Mouse (Mus musculus) kidney, adult 2 months (tissue): ENCODE data around the gene Nol3. TPM values are rescaled to one million over a fixed set of nuclear protein-coding genes. Genes with fewer than 3 reads are reported as not detected.

Source experiments
- DNase-seq: peaks from one replicate; pipeline ENCODE4 v3.0.0; 2021
- H3K27ac ChIP-seq: fragments of 200-500 bp; 2 replicates; pipeline ENCODE4 v1.5.1; 2012; ENCODE audit warnings: low read depth, low read length, control low read depth, inconsistent platforms; ENCODE audit not compliant: insufficient read depth
- H3K27me3 ChIP-seq: fragments of 200-500 bp; replicated peaks from 2 replicates; pipeline ENCODE4 v1.6.1; 2012; ENCODE audit warnings: mild to moderate bottlenecking, moderate library complexity, low read length, inconsistent platforms; ENCODE audit not compliant: control insufficient read depth, insufficient read depth
- H3K36me3 ChIP-seq: fragments of 200-500 bp; 2 replicates; pipeline ENCODE4 v1.6.1; 2012; ENCODE audit warnings: mild to moderate bottlenecking, moderate library complexity, low read length, inconsistent platforms; ENCODE audit not compliant: control insufficient read depth, insufficient read depth
- H3K4me1 ChIP-seq: fragments of 200-500 bp; 2 replicates; pipeline ENCODE4 v1.6.1; 2011; ENCODE audit warnings: low read length; ENCODE audit not compliant: control insufficient read depth, insufficient read depth
- H3K4me3 ChIP-seq: fragments of 200-500 bp; 2 replicates; pipeline ENCODE4 v1.5.1; 2011; ENCODE audit warnings: mild to moderate bottlenecking, low read depth, low read length, control low read depth; ENCODE audit not compliant: insufficient read depth
- CTCF ChIP-seq: fragments of 200-500 bp; conservative IDR thresholded peaks from 2 replicates; pipeline ENCODE4 v1.5.1; 2011; ENCODE audit warnings: low read depth, mild to moderate bottlenecking, control low read depth, low read length, moderate library complexity, mixed read lengths; ENCODE audit not compliant: insufficient read depth, insufficient read length
- POLR2A ChIP-seq: fragments of 200-500 bp; IDR thresholded peaks from one replicate; pipeline ENCODE4 v1.6.1; 2011; ENCODE audit warnings: low read depth, low read length, control low read depth
- WGBS: fragments of 180-500 bp; shearing (Covaris S2); methylation state at CpG from one replicate; pipeline ENCODE4 v1.1.7; 2018; 5-methylcytosine and 5-hydroxymethylcytosine counted together
- polyA plus RNA-seq: library from polyadenylated mRNA; depleted of rRNA; stranded (reverse); fragments of >200 nt; gene quantifications from 2 replicates; pipeline ENCODE4 v1.2.3, GENCODE M21; 2012

Nol3 gene
- polyA plus RNA-seq, 1 experiment = 5.6 TPM

DNA sequence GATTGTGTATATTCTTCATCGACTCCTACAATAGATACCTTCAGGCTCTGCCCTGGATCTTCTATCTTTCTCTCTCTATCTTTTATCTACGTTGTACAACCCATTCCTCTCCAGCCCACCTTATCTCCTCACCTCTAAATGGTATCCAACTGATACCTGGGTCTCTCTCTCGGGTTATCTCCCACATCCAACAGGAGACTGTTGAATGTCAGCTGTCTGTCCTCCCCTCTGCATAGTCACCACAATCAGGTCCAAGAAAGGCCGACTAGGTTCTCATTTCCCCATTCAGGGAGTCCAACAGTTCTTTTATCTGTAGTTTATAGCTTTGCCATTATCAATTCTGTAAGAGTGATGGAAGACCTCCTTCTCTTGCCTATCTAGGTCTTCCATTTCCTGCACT is 6.3 kb downstream of the Nol3 start:
- WGBS = 94% methylated on average over 4 of the region's 4 CpGs

DNA sequence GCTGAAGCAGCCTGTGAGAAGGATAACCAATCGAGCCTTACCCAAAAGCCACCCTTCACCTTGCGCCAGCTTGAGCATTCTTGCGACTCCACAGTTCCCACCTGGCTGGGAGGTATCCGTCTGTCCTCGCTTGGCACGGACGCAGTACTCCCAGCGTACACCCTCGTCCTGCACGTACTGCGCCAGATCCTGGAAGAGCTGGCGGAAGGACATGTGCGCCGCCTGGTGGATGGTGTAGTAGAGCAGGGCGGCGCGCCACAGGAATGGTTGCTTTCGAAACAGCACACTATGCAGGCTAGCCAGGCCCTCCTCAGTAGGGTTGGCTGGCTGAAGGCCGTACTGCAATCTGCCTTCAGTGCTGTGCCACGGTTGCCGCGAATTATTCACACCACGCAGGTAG is 7.1 kb downstream of the Nol3 start:
- no peaks in the 10 kb centered on the region; the same call in 1 of the 2 replicates for H3K4me1 ChIP-seq
- H3K4me3 ChIP-seq = no peak overlapping the region
- TF ChIP-seq POLR2A (no peak), CTCF (peak; percentile 91)
- peak; percentile 44 for DNase-seq
- 51% methylated on average over 23 of the region's 23 CpGs for WGBS
- no peaks in the 10 kb centered on the region for H3K36me3 ChIP-seq
- no peaks in the 10 kb centered on the region for H3K27me3 ChIP-seq
- no peak overlapping the region for H3K27ac ChIP-seq

More for the DNA sequence above, 6.3 kb downstream of the Nol3 start:
- H3K27me3 ChIP-seq = no peaks in the 10 kb centered on the region
- H3K4me3 ChIP-seq = no peak overlapping the region
- H3K27ac ChIP-seq = no peak overlapping the region
- TF ChIP-seq CTCF = no peak
- TF ChIP-seq POLR2A = no peak
- no peaks in the 10 kb centered on the region for H3K36me3 ChIP-seq
- DNase-seq = no peak
- H3K4me1 ChIP-seq = no peaks in the 10 kb centered on the region; the same call in 1 of the 2 replicates

DNA sequence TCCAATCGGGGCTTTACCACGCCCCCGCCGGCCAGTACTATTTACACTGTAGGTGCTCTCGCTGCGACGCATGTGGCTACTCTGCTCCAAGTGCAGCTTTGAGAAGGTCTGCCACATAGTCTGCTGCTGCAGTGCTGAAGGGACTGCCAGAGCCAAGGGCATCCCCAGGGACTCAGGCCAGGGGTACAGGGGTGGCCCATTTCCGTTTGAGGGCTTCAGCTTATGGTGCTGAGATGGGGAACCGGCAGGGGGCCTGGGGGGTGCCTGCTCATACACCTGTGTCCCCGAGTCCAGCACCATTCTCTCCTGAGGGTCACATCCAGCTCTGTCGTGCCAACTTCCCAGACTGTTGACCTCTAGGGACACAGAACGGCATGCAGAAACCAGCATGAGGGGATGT is 9.6 kb downstream of the Nol3 start:
- Histone ChIP-seq H3K27ac (no peak overlapping the region), H3K4me3 (no peak overlapping the region), H3K27me3 (no peaks in the 10 kb centered on the region), H3K4me1 (peaks cover 7% of the 10 kb centered on the region; the same call in 1 of the 2 replicates), H3K36me3 (no peaks in the 10 kb centered on the region)
- TF ChIP-seq CTCF = no peak
- no peak for TF ChIP-seq POLR2A
- WGBS = 70% methylated on average over 12 of the region's 12 CpGs
- no peak for DNase-seq

DNA sequence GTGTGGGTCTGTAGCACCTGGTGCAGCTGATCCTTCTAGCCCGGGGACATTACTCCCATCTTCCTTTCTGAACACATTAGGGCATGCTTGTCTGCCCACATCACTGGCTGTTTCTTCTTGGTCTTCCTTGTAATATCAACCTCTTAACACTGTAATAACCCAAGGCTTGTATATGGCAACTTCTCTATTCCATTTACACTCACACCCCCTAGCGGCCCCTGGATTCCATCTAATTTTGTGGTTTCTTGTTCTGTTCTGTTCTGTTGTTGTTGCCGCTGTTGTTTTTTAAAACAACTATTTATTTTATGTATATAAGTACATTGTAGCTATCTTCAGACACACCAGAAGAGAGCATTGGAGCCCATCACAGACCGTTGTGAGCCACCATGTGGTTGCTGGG is 11.0 kb downstream of the Nol3 start:
- Histone ChIP-seq H3K36me3 (no peaks in the 10 kb centered on the region), H3K27me3 (no peaks in the 10 kb centered on the region), H3K4me1 (peaks cover 7% of the 10 kb centered on the region; the same call in 1 of the 2 replicates), H3K27ac (no peak overlapping the region), H3K4me3 (no peak overlapping the region)
- WGBS = 90% methylated on average over 4 of the region's 4 CpGs
- no peak for DNase-seq
- TF ChIP-seq CTCF (no peak), POLR2A (no peak)

DNA sequence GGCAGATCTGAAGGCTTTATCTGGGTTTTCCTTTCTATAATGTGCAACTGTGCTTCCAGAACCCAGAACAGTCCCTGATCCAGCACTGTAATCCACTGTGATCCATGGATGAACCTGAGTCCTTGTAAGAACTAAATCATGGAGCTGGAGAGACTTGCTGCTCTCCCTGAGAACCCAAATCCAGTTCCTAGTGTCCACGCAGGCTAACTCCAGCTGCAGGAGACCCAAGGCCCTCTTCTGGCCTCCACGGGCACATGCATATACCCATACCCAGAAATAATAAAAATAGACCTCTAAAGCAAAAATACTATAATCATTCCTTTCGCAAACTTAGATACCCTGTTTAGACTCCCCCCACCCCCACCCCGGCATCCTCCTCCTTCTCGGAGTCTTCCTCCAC is 12.3 kb downstream of the Nol3 start:
- H3K4me1 ChIP-seq = peaks cover 7% of the 10 kb centered on the region; the same call in 1 of the 2 replicates
- DNase-seq = no peak
- H3K36me3 ChIP-seq = no peaks in the 10 kb centered on the region
- H3K27ac ChIP-seq = no peak overlapping the region
- H3K27me3 ChIP-seq = no peaks in the 10 kb centered on the region
- 86% methylated on average over 5 of the region's 5 CpGs for WGBS
- TF ChIP-seq CTCF (no peak), POLR2A (no peak)
- H3K4me3 ChIP-seq = no peak overlapping the region

DNA sequence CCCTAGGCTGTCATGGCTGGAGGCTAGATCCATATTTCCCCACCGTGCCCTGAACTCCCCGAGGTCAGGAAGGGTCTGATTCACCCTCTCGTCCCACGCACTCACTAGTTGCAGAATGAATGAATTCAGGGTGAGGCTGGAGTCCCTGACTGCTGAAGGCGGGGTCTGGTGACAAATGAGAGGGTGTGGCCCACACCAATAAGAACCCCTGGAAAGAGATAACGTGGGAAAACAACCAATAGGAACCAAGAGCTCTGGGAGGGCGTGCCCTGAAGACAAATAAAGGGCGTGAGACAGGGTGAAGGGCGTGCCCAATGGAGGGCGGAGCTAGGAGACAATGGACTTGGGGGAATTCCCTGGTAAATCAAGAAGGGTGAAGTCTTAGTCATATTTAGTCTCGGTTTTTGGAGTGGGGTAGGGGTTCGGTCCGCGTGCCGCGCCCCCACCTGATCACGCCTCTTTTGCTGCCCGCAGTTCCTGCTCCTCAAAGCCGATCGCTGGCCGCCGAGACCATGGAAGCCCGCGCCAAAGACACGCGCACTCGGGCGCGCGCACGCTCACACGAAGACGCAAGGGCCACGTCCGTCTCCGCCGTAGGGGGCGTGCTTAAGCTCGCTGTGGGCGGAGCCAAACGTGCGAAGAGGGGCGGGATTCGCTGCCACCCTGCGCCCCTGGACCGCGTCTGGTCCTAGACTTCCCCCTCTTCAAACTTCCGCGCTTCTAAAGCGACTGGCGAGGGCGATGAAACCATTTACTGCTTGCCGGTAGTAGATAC is 13.2 kb downstream of the Nol3 start:
- DNase-seq = peak; percentile 90
- Histone ChIP-seq H3K27me3 (no peaks in the 10 kb centered on the region), H3K36me3 (no peaks in the 10 kb centered on the region), H3K4me1 (peaks cover 7% of the 10 kb centered on the region; the same call in 1 of the 2 replicates), H3K4me3 (peak overlapping the region; percentile 59), H3K27ac (peak overlapping the region; percentile 30; the same call in 1 of the 2 replicates)
- 3% methylated on average over 53 of the region's 53 CpGs for WGBS
- TF ChIP-seq POLR2A = peak; percentile 18
- TF ChIP-seq CTCF = no peak

DNA sequence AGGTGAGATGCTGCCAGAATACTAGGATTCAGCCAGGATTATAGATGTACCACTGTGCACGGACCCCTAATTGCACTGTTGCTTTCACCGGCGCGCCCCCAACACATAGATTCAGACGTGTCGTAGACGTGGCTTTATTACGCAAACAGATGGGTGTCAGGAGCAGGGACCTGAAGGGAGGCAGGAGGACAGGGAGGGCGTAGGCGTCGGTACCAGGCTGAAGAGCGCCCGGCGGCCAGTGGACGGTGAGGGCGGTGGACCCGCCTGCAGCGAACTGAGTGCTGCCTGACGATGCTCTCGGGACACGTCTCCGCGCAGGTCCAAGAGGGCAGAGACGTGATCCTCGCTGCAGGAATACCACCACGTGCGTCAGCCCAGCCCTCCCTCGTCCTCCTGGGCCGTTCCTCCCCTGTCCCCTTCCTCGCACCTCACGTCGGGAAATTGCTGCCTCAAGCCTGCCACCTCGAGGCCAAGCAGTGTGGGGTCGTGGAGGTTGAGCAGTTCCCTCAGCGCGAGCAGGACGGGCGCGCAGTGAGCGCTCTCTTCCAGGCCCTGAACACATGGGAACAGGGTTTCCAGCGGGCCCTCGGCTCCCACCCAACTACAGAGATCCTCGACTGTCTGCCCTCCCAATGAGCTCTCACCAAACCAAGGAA is 14.0 kb downstream of the Nol3 start, which contains the start of gene 4931428F04Rik:
Gene 4931428F04Rik, minus strand, starts transcription at position 60 of the 656 bp plus-strand sequence.
- Histone ChIP-seq H3K27ac (peak within 1 kb of the TSS; percentile 30; the same call in 1 of the 2 replicates), H3K4me1 (peaks cover 7% of the 10 kb centered on the region; the same call in 1 of the 2 replicates), H3K36me3 (no peaks in the 10 kb centered on the region), H3K27me3 (no peaks in the 10 kb centered on the region), H3K4me3 (peak within 1 kb of the TSS; percentile 59)
- TF ChIP-seq POLR2A = no peak
- peak; percentile 53 for TF ChIP-seq CTCF
- peak; percentile 28 for DNase-seq
- WGBS = 8% methylated on average over 43 of the region's 43 CpGs
